Mouse (Mus musculus) CH12.LX (cell line): Measurements from ENCODE around the gene Apbb1. TPM values are rescaled to one million over a fixed set of nuclear protein-coding genes. Genes with fewer than 3 reads are reported as not detected.

Source experiments
- DNase-seq: peaks from one replicate; pipeline ENCODE4 v3.0.0-alpha.2; 2013; ENCODE audit errors: extremely low read depth
- H3K27ac ChIP-seq: 2 replicates; pipeline ENCODE4 v1.5.1; 2012; ENCODE audit warnings: low read depth, mild to moderate bottlenecking, control low read depth, moderate library complexity; ENCODE audit not compliant: insufficient read depth
- H3K27me3 ChIP-seq: replicated peaks from 2 replicates; pipeline ENCODE3; 2012; ENCODE audit warnings: inconsistent platforms
- H3K36me3 ChIP-seq, 2 experiments: replicated peaks in 1 of 2; 2 replicates each; pipeline versions ENCODE3 to v1.6.1; 2012; ENCODE audit warnings: inconsistent platforms in 1 of 2, low read length in 1 of 2, mild to moderate bottlenecking in 1 of 2, mixed read lengths in 1 of 2, moderate library complexity in 1 of 2; ENCODE audit not compliant: control insufficient read depth in 1 of 2, insufficient read depth in 1 of 2
- H3K4me1 ChIP-seq, 2 experiments: 2 replicates each; pipeline ENCODE4 v1.6.1; 2012; ENCODE audit warnings: inconsistent platforms in 1 of 2, moderate library complexity in 1 of 2; ENCODE audit not compliant: insufficient read depth in 2 of 2, control insufficient read depth in 1 of 2
- H3K4me2 ChIP-seq: 2 replicates; pipeline ENCODE4 v1.6.1; 2012; ENCODE audit warnings: low read depth, mild to moderate bottlenecking, control low read depth; ENCODE audit not compliant: poor library complexity, insufficient read depth, severe bottlenecking
- H3K4me3 ChIP-seq, 3 experiments: fragments of 150-350 bp in 1 of 3; sonication (generic) in 1 of 3; replicated peaks in 1 of 3; 2 replicates each; pipeline versions ENCODE3 to v1.5.1; 2011 to 2012; ENCODE audit warnings: low read depth in 2 of 3, low read length in 2 of 3, mild to moderate bottlenecking in 2 of 3, moderate library complexity in 2 of 3, control low read depth in 1 of 3, improper control_type of control experiment in 1 of 3, inconsistent platforms in 1 of 3, mixed read lengths in 1 of 3; ENCODE audit not compliant: poor library complexity in 1 of 3
- H3K79me2 ChIP-seq: replicated peaks from 2 replicates; pipeline ENCODE4 v1.6.1; 2012; ENCODE audit warnings: mild to moderate bottlenecking, moderate library complexity; ENCODE audit not compliant: control insufficient read depth, poor library complexity, insufficient read depth, severe bottlenecking; ENCODE audit errors: extremely low read depth
- H3K9ac ChIP-seq: 2 replicates; pipeline ENCODE4 v1.6.1; 2012; ENCODE audit warnings: low read depth, mild to moderate bottlenecking, control low read depth, moderate library complexity; ENCODE audit not compliant: insufficient read depth
- H3K9me3 ChIP-seq: replicated peaks from 2 replicates; pipeline ENCODE3; 2012; ENCODE audit warnings: low read length, inconsistent platforms, mixed read lengths
- BHLHE40 ChIP-seq: IDR thresholded peaks from 2 replicates; pipeline ENCODE4 v1.6.1; 2011; ENCODE audit warnings: mild to moderate bottlenecking, low read depth, low read length, improper control_type of control experiment
- CHD2 ChIP-seq: IDR thresholded peaks from 2 replicates; pipeline ENCODE4 v1.6.1; 2011; ENCODE audit warnings: low read length, improper control_type of control experiment
- CTCF ChIP-seq, 2 experiments: IDR thresholded peaks in 1 of 2; conservative IDR thresholded peaks in 1 of 2; 2 replicates each; pipeline ENCODE4 v1.5.1; 2011 to 2012; ENCODE audit warnings: low read depth in 2 of 2, low read length in 2 of 2, improper control_type of control experiment in 1 of 2, inconsistent platforms in 1 of 2, mild to moderate bottlenecking in 1 of 2, moderate library complexity in 1 of 2
- E2F4 ChIP-seq: IDR thresholded peaks from 2 replicates; pipeline ENCODE4 v1.6.1; 2011; ENCODE audit warnings: low read depth, low read length, improper control_type of control experiment; ENCODE audit not compliant: insufficient replicate concordance
- ELF1 ChIP-seq: IDR thresholded peaks from 2 replicates; pipeline ENCODE4 v1.6.1; 2014; ENCODE audit warnings: low read depth, mild to moderate bottlenecking, inconsistent platforms, low read length, improper control_type of control experiment
- EP300 ChIP-seq: IDR thresholded peaks from 2 replicates; pipeline ENCODE4 v1.6.1; 2011; ENCODE audit warnings: low read length, improper control_type of control experiment
- ETS1 ChIP-seq: conservative IDR thresholded peaks from 2 replicates; pipeline ENCODE4 v1.6.1; 2012; ENCODE audit warnings: low read depth, mild to moderate bottlenecking, inconsistent platforms, low read length, improper control_type of control experiment, moderate library complexity
- GABPA ChIP-seq: IDR thresholded peaks from 2 replicates; pipeline ENCODE4 v1.6.1; 2012; ENCODE audit warnings: low read depth, low read length, improper control_type of control experiment, inconsistent platforms; ENCODE audit not compliant: insufficient replicate concordance
- HCFC1 ChIP-seq: IDR thresholded peaks from 2 replicates; pipeline ENCODE4 v1.6.1; 2012; ENCODE audit warnings: low read depth, mild to moderate bottlenecking, inconsistent platforms, low read length, improper control_type of control experiment
- IRF4 ChIP-seq: IDR thresholded peaks from 2 replicates; pipeline ENCODE4 v1.6.1; 2014; ENCODE audit warnings: low read depth, mild to moderate bottlenecking, inconsistent platforms, low read length, improper control_type of control experiment
- JUND ChIP-seq: conservative IDR thresholded peaks from 2 replicates; pipeline ENCODE4 v1.6.1; 2011; ENCODE audit warnings: low read depth, low read length, improper control_type of control experiment
- KAT2A ChIP-seq: IDR thresholded peaks from 2 replicates; pipeline ENCODE4 v1.6.1; 2012; ENCODE audit warnings: low read length, improper control_type of control experiment, inconsistent platforms; ENCODE audit not compliant: insufficient replicate concordance
- MEF2A ChIP-seq: IDR thresholded peaks from 2 replicates; pipeline ENCODE4 v1.6.1; 2014; ENCODE audit warnings: low read depth, mild to moderate bottlenecking, inconsistent platforms, low read length, improper control_type of control experiment, borderline replicate concordance
- MYC ChIP-seq: IDR thresholded peaks from 2 replicates; pipeline ENCODE4 v1.6.1; 2011; ENCODE audit warnings: low read depth, mild to moderate bottlenecking, improper control_type of control experiment, low read length
- NELFE ChIP-seq: IDR thresholded peaks from 2 replicates; pipeline ENCODE4 v1.6.1; 2011; ENCODE audit warnings: low read depth, low read length, improper control_type of control experiment
- NRF1 ChIP-seq: IDR thresholded peaks from 2 replicates; pipeline ENCODE4 v1.6.1; 2014; ENCODE audit warnings: low read depth, mild to moderate bottlenecking, inconsistent platforms, low read length, improper control_type of control experiment, moderate library complexity
- PAX5 ChIP-seq: IDR thresholded peaks from 2 replicates; pipeline ENCODE4 v1.6.1; 2012; ENCODE audit warnings: low read length, inconsistent platforms, mixed read lengths
- POLR2A ChIP-seq: IDR thresholded peaks from 2 replicates; pipeline ENCODE4 v1.6.1; 2011; ENCODE audit warnings: low read depth, mild to moderate bottlenecking, improper control_type of control experiment, low read length
- RAD21 ChIP-seq: IDR thresholded peaks from 2 replicates; pipeline ENCODE4 v1.6.1; 2011; ENCODE audit warnings: low read depth, mild to moderate bottlenecking, low read length, improper control_type of control experiment, moderate library complexity
- SMC3 ChIP-seq: IDR thresholded peaks from 2 replicates; pipeline ENCODE4 v1.6.1; 2011; ENCODE audit warnings: low read depth, low read length, improper control_type of control experiment
- TBP ChIP-seq: conservative IDR thresholded peaks from 2 replicates; pipeline ENCODE4 v1.6.1; 2011; ENCODE audit warnings: low read depth, low read length, improper control_type of control experiment
- TCF12 ChIP-seq: IDR thresholded peaks from 2 replicates; pipeline ENCODE4 v1.6.1; 2014; ENCODE audit warnings: low read depth, mild to moderate bottlenecking, inconsistent platforms, low read length, improper control_type of control experiment
- UBTF ChIP-seq: IDR thresholded peaks from 2 replicates; pipeline ENCODE4 v1.6.1; 2012; ENCODE audit warnings: low read depth, mild to moderate bottlenecking, inconsistent platforms, low read length, improper control_type of control experiment, moderate library complexity
- USF2 ChIP-seq: conservative IDR thresholded peaks from 2 replicates; pipeline ENCODE4 v1.6.1; 2011; ENCODE audit warnings: low read depth, low read length, improper control_type of control experiment
- ZC3H11A ChIP-seq: IDR thresholded peaks from 2 replicates; pipeline ENCODE4 v1.6.1; 2012; ENCODE audit warnings: low read depth, mild to moderate bottlenecking, inconsistent platforms, low read length, improper control_type of control experiment
- ZKSCAN1 ChIP-seq: IDR thresholded peaks from 2 replicates; pipeline ENCODE4 v1.6.1; 2012; ENCODE audit warnings: low read depth, inconsistent platforms, low read length, improper control_type of control experiment, borderline replicate concordance
- ZMIZ1 ChIP-seq: IDR thresholded peaks from 2 replicates; pipeline ENCODE4 v1.6.1; 2012; ENCODE audit warnings: low read depth, mild to moderate bottlenecking, inconsistent platforms, low read length, improper control_type of control experiment
- dilution Hi-C: fragments of 300-500 bp; cut with MboI; formaldehyde crosslinking; loops from 2 replicates; pipeline ENCODE4 v1.14.3; 2020; ENCODE audit warnings: low sequenced_read_pairs; ENCODE audit not compliant: extremely low pct_unique_long_range_greater_than_20kb, extremely low pct_ligation_motif_present
- in situ Hi-C: fragments of 300-500 bp; cut with MboI; formaldehyde crosslinking; loops from 3 replicates; pipeline ENCODE4 v1.14.3; 2019; ENCODE audit warnings: low sequenced_read_pairs, low pct_ligation_motif_present, low pct_unique_long_range_greater_than_20kb, mixed read lengths
- polyA plus RNA-seq: library from polyadenylated mRNA; unstranded; fragments of >175 nt; gene quantifications from 2 replicates; pipeline ENCODE4 v1.2.1, GENCODE M21; 2012; ENCODE audit warnings: low read depth; ENCODE audit not compliant: insufficient read length
- total RNA-seq, 2 experiments: library from RNA; depleted of rRNA; stranded (reverse); fragments of 300-350 nt in 1 of 2; fragments of >200 nt in 1 of 2; gene quantifications; 2 replicates each; pipeline ENCODE4 v1.2.3; 2012 to 2014

The Apbb1 gene
- total and polyA plus RNA-seq, 3 experiments = 1.2 to 3.2 (median 2.1) TPM

GRCm38 (mm10) chr7:105621053-105621452 lies 39.6 kb upstream of the Apbb1 start:
- no peaks in the 10 kb centered on the region for H3K79me2 ChIP-seq
- in situ Hi-C loops = no loop called here
- no peak for TF ChIP-seq BHLHE40
- no peak for TF ChIP-seq ETS1
- no peak for TF ChIP-seq USF2
- TF ChIP-seq ZC3H11A = no peak
- TF ChIP-seq NRF1 = no peak
- no peak for TF ChIP-seq KAT2A
- TF ChIP-seq MYC = no peak
- no peak for TF ChIP-seq ZKSCAN1
- no peak for TF ChIP-seq POLR2A
- no peak for TF ChIP-seq CHD2
- no peak for TF ChIP-seq CTCF (conservative IDR thresholded peaks at IDR 0.05 in 1 of 2, IDR thresholded peaks at IDR 0.05 in 1 of 2; ENCODE audit: low read depth in 2 of 2, low read length in 2 of 2)
- TF ChIP-seq TCF12 = no peak
- TF ChIP-seq GABPA = no peak
- no peak for TF ChIP-seq MEF2A
- no peak for TF ChIP-seq RAD21
- TF ChIP-seq JUND = no peak
- no peak for TF ChIP-seq TBP
- no peak for TF ChIP-seq HCFC1
- no peak for TF ChIP-seq NELFE
- no peak for DNase-seq
- H3K36me3 ChIP-seq = peaks cover 10 to 56% of the 10 kb centered on the region in 2 experiments
- H3K9me3 ChIP-seq = no peaks in the 10 kb centered on the region
- H3K9ac ChIP-seq = no peak overlapping the region
- H3K4me3 ChIP-seq = no peak overlapping the region
- dilution Hi-C loops = no loop called here
- H3K4me1 ChIP-seq = no peaks in the 10 kb centered on the region
- no peaks in the 10 kb centered on the region for H3K27me3 ChIP-seq
- H3K4me2 ChIP-seq = no peak overlapping the region
- H3K27ac ChIP-seq = no peak overlapping the region

DNA sequence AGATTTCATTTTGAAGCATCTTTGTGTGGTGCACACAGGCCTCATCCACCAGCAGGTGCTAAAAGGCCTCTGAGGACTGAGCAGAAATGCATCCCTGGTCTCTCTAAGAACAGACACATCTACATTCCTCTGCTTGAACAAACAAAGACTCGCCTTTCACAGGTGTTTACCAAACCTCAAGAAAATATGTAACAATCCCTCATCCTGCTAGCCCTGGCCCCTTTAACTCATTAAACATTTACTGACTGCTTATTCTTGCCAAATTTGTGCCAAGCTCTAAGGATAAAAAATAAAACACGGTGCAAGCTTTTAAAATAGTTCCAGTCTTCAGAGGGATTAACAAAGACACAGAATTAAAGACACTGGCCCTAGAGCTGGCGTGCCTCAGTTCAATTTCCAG lies 38.2 kb upstream of the Apbb1 start:
- peaks cover 10 to 54% of the 10 kb centered on the region in 2 experiments for H3K36me3 ChIP-seq
- dilution Hi-C loops = no loop called here

More for the DNA sequence above, 38.2 kb upstream of the Apbb1 start:
- TF ChIP-seq ETS1 (no peak), PAX5 (no peak), GABPA (no peak), TBP (no peak), CHD2 (no peak), ZKSCAN1 (no peak), UBTF (no peak), POLR2A (no peak), IRF4 (no peak), ELF1 (no peak), USF2 (no peak), E2F4 (no peak), ZMIZ1 (no peak), EP300 (no peak), MEF2A (no peak), CTCF (conservative IDR thresholded peaks at IDR 0.05 in 1 of 2, IDR thresholded peaks at IDR 0.05 in 1 of 2; ENCODE audit: low read depth in 2 of 2, low read length in 2 of 2) (no peak), ZC3H11A (no peak), MYC (no peak), SMC3 (no peak), NRF1 (no peak)
- TF ChIP-seq, all 38 proteins: peak for 0
- no peak overlapping the region for H3K27ac ChIP-seq
- no peaks in the 10 kb centered on the region for H3K79me2 ChIP-seq
- no peak overlapping the region for H3K4me3 ChIP-seq
- in situ Hi-C loops = no loop called here
- H3K9me3 ChIP-seq = no peaks in the 10 kb centered on the region
- no peak overlapping the region for H3K9ac ChIP-seq
- DNase-seq = no peak
- H3K4me1 ChIP-seq = peaks cover 0 to under 1% of the 10 kb centered on the region in 2 experiments; a peak in 1 of 4 replicates
- H3K4me2 ChIP-seq = no peak overlapping the region
- no peaks in the 10 kb centered on the region for H3K27me3 ChIP-seq
